Mouse (Mus musculus): Measurements from ENCODE around the gene Sec24d. TPM values are rescaled to one million over a fixed set of nuclear protein-coding genes. Genes with fewer than 3 reads are reported as not detected.

The Sec24d gene
- total and polyA plus RNA-seq, 2 experiments from 2014 or later = 48.8 to 72.0 TPM

GRCm38 (mm10) chr3:123284284-123284683 lies 17.0 kb downstream of the Sec24d start:
- no peak for TF ChIP-seq EP300 (IDR thresholded peaks at IDR 0.05; ENCODE audit: low read depth)
- TF ChIP-seq CTCF (IDR thresholded peaks at IDR 0.05; ENCODE audit: low read depth) = no peak
- no peak for DNase-seq (ENCODE audit: low spot score)
- peaks cover 47% of the 10 kb centered on the region for H3K36me3 ChIP-seq (replicated peaks; ENCODE audit: control insufficient read depth, insufficient read depth, low read length)
- H3K9ac ChIP-seq (replicated peaks; ENCODE audit: low read depth, low read length) = no peak overlapping the region
- no peak overlapping the region for H3K4me2 ChIP-seq (ENCODE audit: low read depth, low read length)
- WGBS = 92% methylated on average over 5 of the region's 5 CpGs
- H3K27ac ChIP-seq (ENCODE audit: low read depth) = no peak overlapping the region
- H3K27me3 ChIP-seq (ENCODE audit: control insufficient read depth, insufficient read depth, low read length) = no peaks in the 10 kb centered on the region
- no peak for ATAC-seq (ENCODE audit: insufficient read depth, low read depth)
- H3K9me3 ChIP-seq (replicated peaks; ENCODE audit: control insufficient read depth, low read length) = no peaks in the 10 kb centered on the region
- H3K4me3 ChIP-seq (ENCODE audit: low read depth, low read length) = no peak overlapping the region
- H3K4me1 ChIP-seq (ENCODE audit: control insufficient read depth, insufficient read depth) = no peaks in the 10 kb centered on the region

DNA sequence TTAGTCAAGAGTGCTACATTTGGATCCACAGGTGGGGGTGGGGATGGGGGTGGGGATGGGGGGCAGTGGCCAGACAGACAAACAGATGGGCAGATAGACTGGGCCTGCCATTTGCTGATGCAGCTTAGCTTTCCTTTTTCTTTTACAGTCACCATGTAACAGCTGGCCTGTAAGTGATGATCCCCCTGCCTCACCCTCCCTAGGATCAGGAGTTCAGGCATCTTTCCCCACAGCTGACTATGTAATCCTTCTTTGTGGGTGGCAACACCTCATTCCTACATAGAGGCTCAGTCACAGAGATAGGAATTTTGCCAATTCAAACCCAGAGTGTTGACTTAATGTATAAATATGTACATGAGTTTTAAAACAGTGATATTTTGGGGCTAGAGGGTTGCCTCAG lies 18.4 kb downstream of the Sec24d start:
- no peak for DNase-seq (ENCODE audit: low spot score)
- H3K4me3 ChIP-seq (ENCODE audit: low read depth, low read length) = no peak overlapping the region
- no peaks in the 10 kb centered on the region for H3K4me1 ChIP-seq (ENCODE audit: control insufficient read depth, insufficient read depth)
- H3K27ac ChIP-seq (ENCODE audit: low read depth) = no peak overlapping the region
- no peaks in the 10 kb centered on the region for H3K9me3 ChIP-seq (replicated peaks; ENCODE audit: control insufficient read depth, low read length)
- no peaks in the 10 kb centered on the region for H3K27me3 ChIP-seq (ENCODE audit: control insufficient read depth, insufficient read depth, low read length)
- peaks cover 42% of the 10 kb centered on the region for H3K36me3 ChIP-seq (replicated peaks; ENCODE audit: control insufficient read depth, insufficient read depth, low read length)
- TF ChIP-seq CTCF (IDR thresholded peaks at IDR 0.05; ENCODE audit: low read depth) = no peak
- no peak for TF ChIP-seq EP300 (IDR thresholded peaks at IDR 0.05; ENCODE audit: low read depth)
- ATAC-seq (ENCODE audit: insufficient read depth, low read depth) = no peak
- no peak overlapping the region for H3K9ac ChIP-seq (replicated peaks; ENCODE audit: low read depth, low read length)
- H3K4me2 ChIP-seq (ENCODE audit: low read depth, low read length) = no peak overlapping the region

GRCm38 (mm10) chr3:123288856-123289570 lies 21.8 kb downstream of the Sec24d start:
- 25% methylated on average over 9 of the region's 9 CpGs for WGBS
- Histone ChIP-seq H3K4me2 (ENCODE audit: low read depth, low read length) (no peak overlapping the region), H3K27me3 (ENCODE audit: control insufficient read depth, insufficient read depth, low read length) (no peaks in the 10 kb centered on the region), H3K9ac (replicated peaks; ENCODE audit: low read depth, low read length) (no peak overlapping the region), H3K27ac (ENCODE audit: low read depth) (no peak overlapping the region), H3K4me3 (ENCODE audit: low read depth, low read length) (no peak overlapping the region), H3K36me3 (replicated peaks; ENCODE audit: control insufficient read depth, insufficient read depth, low read length) (peaks cover 53% of the 10 kb centered on the region), H3K9me3 (replicated peaks; ENCODE audit: control insufficient read depth, low read length) (no peaks in the 10 kb centered on the region), H3K4me1 (ENCODE audit: control insufficient read depth, insufficient read depth) (no peaks in the 10 kb centered on the region)
- no peak for TF ChIP-seq EP300 (IDR thresholded peaks at IDR 0.05; ENCODE audit: low read depth)
- TF ChIP-seq CTCF (IDR thresholded peaks at IDR 0.05; ENCODE audit: low read depth) = no peak
- DNase-seq (ENCODE audit: low spot score) (no peak), ATAC-seq (ENCODE audit: insufficient read depth, low read depth) (no peak)

DNA sequence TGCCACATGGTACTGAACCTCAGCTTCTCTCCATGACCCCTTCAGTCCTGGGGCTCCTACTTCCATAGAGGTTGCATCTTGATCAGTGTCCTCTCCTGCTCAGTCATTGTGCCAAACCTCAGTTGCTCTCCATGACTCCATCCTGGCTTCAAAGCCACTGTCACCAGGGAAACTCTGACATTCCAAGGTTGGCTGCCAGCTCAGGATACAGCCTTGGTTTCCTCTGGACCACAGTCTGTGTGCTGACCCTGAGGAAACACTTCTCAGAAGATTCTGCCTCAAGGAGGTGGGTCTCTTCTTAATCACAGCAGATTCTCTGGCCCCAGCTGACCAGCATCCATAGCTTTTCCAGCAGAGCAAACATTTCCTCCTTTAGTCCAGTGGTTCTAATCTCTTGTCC lies 24.4 kb downstream of the Sec24d start:
- H3K9ac ChIP-seq (replicated peaks; ENCODE audit: low read depth, low read length) = no peak overlapping the region
- ATAC-seq (ENCODE audit: insufficient read depth, low read depth) = no peak
- H3K4me2 ChIP-seq (ENCODE audit: low read depth, low read length) = no peak overlapping the region
- no peak for DNase-seq (ENCODE audit: low spot score)
- H3K36me3 ChIP-seq (replicated peaks; ENCODE audit: control insufficient read depth, insufficient read depth, low read length) = peaks cover 55% of the 10 kb centered on the region
- no peaks in the 10 kb centered on the region for H3K9me3 ChIP-seq (replicated peaks; ENCODE audit: control insufficient read depth, low read length)
- H3K4me3 ChIP-seq (ENCODE audit: low read depth, low read length) = no peak overlapping the region
- TF ChIP-seq EP300 (IDR thresholded peaks at IDR 0.05; ENCODE audit: low read depth) = no peak
- no peak for TF ChIP-seq CTCF (IDR thresholded peaks at IDR 0.05; ENCODE audit: low read depth)
- no peak overlapping the region for H3K27ac ChIP-seq (ENCODE audit: low read depth)
- H3K27me3 ChIP-seq (ENCODE audit: control insufficient read depth, insufficient read depth, low read length) = no peaks in the 10 kb centered on the region
- H3K4me1 ChIP-seq (ENCODE audit: control insufficient read depth, insufficient read depth) = no peaks in the 10 kb centered on the region

DNA sequence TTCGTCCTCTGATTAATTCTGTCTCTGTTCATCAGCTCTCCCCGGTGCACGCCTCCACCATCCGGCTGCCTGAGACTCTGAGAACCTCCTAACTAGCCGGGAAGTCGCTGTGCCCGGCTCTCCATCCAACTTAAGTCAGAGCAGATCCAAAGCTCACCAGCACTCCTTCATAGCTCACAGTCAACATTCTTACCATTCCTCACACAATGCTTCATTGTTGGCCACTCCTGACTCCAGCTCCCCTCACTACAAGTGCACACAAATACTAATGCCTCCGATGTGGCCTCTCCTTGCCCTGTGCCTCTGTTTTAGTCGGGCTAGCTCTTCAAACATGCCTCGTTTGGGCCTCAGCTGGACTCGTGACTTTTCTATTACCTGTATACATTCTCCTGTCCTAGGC lies 29.4 kb downstream of the Sec24d start:
- peaks cover 82% of the 10 kb centered on the region for H3K36me3 ChIP-seq (replicated peaks; ENCODE audit: control insufficient read depth, insufficient read depth, low read length)
- DNase-seq (ENCODE audit: low spot score) (peak; percentile 24), ATAC-seq (ENCODE audit: insufficient read depth, low read depth) (peak; percentile 66; the same call in 1 of the 2 replicates)
- no peak overlapping the region for H3K4me3 ChIP-seq (ENCODE audit: low read depth, low read length)
- no peak for TF ChIP-seq CTCF (IDR thresholded peaks at IDR 0.05; ENCODE audit: low read depth)
- no peak for TF ChIP-seq EP300 (IDR thresholded peaks at IDR 0.05; ENCODE audit: low read depth)
- no peak overlapping the region for H3K9ac ChIP-seq (replicated peaks; ENCODE audit: low read depth, low read length)
- H3K9me3 ChIP-seq (replicated peaks; ENCODE audit: control insufficient read depth, low read length) = no peaks in the 10 kb centered on the region
- H3K27me3 ChIP-seq (ENCODE audit: control insufficient read depth, insufficient read depth, low read length) = no peaks in the 10 kb centered on the region
- H3K4me1 ChIP-seq (ENCODE audit: control insufficient read depth, insufficient read depth) = no peaks in the 10 kb centered on the region
- 30% methylated on average over 11 of the region's 11 CpGs for WGBS
- H3K27ac ChIP-seq (ENCODE audit: low read depth) = peak overlapping the region; percentile 34; the same call in 1 of the 2 replicates
- H3K4me2 ChIP-seq (ENCODE audit: low read depth, low read length) = no peak overlapping the region

- Histone ChIP-seq H3K9ac (replicated peaks; ENCODE audit: low read depth, low read length) (no peak overlapping the region), H3K4me1 (ENCODE audit: control insufficient read depth, insufficient read depth) (no peaks in the 10 kb centered on the region), H3K27me3 (ENCODE audit: control insufficient read depth, insufficient read depth, low read length) (no peaks in the 10 kb centered on the region), H3K4me2 (ENCODE audit: low read depth, low read length) (no peak overlapping the region), H3K9me3 (replicated peaks; ENCODE audit: control insufficient read depth, low read length) (no peaks in the 10 kb centered on the region), H3K27ac (ENCODE audit: low read depth) (no peak overlapping the region), H3K4me3 (ENCODE audit: low read depth, low read length) (no peak overlapping the region), H3K36me3 (replicated peaks; ENCODE audit: control insufficient read depth, insufficient read depth, low read length) (peaks cover 92% of the 10 kb centered on the region)
- DNase-seq (ENCODE audit: low spot score) (no peak), ATAC-seq (ENCODE audit: insufficient read depth, low read depth) (no peak)
- TF ChIP-seq CTCF (IDR thresholded peaks at IDR 0.05; ENCODE audit: low read depth) = no peak
- no peak for TF ChIP-seq EP300 (IDR thresholded peaks at IDR 0.05; ENCODE audit: low read depth)
- 59% methylated on average over 9 of the region's 9 CpGs for WGBS
Observed at GRCm38 (mm10) chr3:123298283-123298682, 31.0 kb downstream of the Sec24d start.
